Mouse (Mus musculus): ENCODE data around the gene Sox6. TPM values are rescaled to one million over a fixed set of nuclear protein-coding genes. Genes with fewer than 3 reads are reported as not detected.

Gene Sox6
- polyA plus RNA-seq, 1 experiment, result 4.6 TPM

DNA sequence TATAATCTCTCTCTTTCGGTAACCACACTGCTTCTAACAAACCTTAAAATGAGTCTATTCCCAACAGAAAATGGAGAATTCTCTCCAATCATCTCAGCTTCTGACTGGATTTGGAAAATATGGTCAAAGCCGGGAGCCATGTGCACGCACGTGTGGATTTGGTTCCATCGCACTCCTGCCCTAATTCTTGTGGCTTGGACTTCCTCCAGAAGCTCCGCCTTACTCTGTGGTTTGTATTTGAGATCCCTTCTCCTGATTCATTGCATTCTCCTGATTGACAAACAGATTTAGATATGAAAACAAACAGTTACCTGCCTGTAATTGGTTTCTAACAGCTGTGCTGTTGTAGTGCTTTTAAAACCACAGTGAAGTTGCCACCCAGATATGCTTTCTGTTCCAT, 351.9 kb downstream of the Sox6 start:
- no peak for DNase-seq
- WGBS, result 60% methylated on average over 6 of the region's 6 CpGs
- H3K4me1 ChIP-seq (ENCODE audit: control insufficient read depth, insufficient read depth, low read length), result no peaks in the 10 kb centered on the region
- no peak overlapping the region for H3K27ac ChIP-seq (ENCODE audit: insufficient read depth, low read length)
- no peaks in the 10 kb centered on the region for H3K27me3 ChIP-seq (ENCODE audit: control insufficient read depth, insufficient read depth, low read length)
- TF ChIP-seq POLR2A (IDR thresholded peaks at IDR 0.05; ENCODE audit: borderline replicate concordance, insufficient read depth, low read length) (no peak), CTCF (IDR thresholded peaks at IDR 0.05; ENCODE audit: borderline replicate concordance, insufficient read depth, low read depth, low read length) (no peak)
- no peak overlapping the region for H3K4me3 ChIP-seq (replicated peaks; ENCODE audit: insufficient read depth, low read depth, low read length)

DNA sequence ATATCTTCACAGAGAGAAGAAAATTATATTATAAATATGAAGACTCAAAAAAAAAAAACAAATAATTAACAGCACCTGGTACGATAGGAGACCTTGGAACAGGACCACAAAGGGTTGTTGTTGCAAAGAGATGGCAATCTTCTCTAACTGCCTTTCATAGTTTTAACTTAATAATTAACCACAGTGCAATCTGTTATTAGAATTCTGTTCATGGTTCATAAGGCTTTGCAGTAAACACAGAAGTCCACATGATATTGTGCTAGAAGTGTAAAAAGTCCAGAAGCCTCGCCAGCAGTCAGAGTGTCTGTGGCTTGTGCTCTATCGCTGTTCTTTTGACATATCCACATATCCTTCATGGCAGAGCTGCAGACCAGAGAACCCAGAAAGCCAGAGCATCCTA, 354.5 kb downstream of the Sox6 start:
- no peak for TF ChIP-seq POLR2A (IDR thresholded peaks at IDR 0.05; ENCODE audit: borderline replicate concordance, insufficient read depth, low read length)
- H3K4me1 ChIP-seq (ENCODE audit: control insufficient read depth, insufficient read depth, low read length), result no peaks in the 10 kb centered on the region

DNA sequence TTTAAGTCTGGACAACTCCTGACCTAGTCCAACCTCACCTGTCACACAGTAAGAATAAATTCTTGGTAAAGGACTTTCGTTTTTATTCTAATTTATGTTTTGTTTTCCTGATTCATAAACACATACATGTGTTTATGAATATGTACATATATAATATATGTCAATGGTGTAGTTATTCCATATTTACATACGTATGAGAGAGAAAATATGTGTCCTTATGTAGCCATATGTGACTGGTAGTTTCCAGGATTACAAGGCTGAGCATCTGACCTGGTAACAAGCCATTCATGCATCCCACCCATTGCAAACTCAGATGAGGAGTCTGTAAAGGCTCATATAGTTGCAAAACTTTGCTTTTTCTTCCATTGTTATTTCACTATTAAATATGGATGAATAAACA, 366.8 kb downstream of the Sox6 start:
- TF ChIP-seq POLR2A (IDR thresholded peaks at IDR 0.05; ENCODE audit: borderline replicate concordance, insufficient read depth, low read length), result no peak
- no peak for TF ChIP-seq CTCF (IDR thresholded peaks at IDR 0.05; ENCODE audit: borderline replicate concordance, insufficient read depth, low read depth, low read length)
- Histone ChIP-seq H3K27ac (ENCODE audit: insufficient read depth, low read length) (no peak overlapping the region), H3K4me1 (ENCODE audit: control insufficient read depth, insufficient read depth, low read length) (no peaks in the 10 kb centered on the region), H3K27me3 (ENCODE audit: control insufficient read depth, insufficient read depth, low read length) (no peaks in the 10 kb centered on the region), H3K4me3 (replicated peaks; ENCODE audit: insufficient read depth, low read depth, low read length) (no peak overlapping the region)
- no peak for DNase-seq
- WGBS, result 94% methylated on average over 2 of the region's 2 CpGs

More for the DNA sequence above, 354.5 kb downstream of the Sox6 start:
- 95% methylated on average over 3 of the region's 3 CpGs for WGBS
- H3K27me3 ChIP-seq (ENCODE audit: control insufficient read depth, insufficient read depth, low read length), result no peaks in the 10 kb centered on the region
- no peak overlapping the region for H3K27ac ChIP-seq (ENCODE audit: insufficient read depth, low read length)
- DNase-seq, result no peak
- no peak overlapping the region for H3K4me3 ChIP-seq (replicated peaks; ENCODE audit: insufficient read depth, low read depth, low read length)

DNA sequence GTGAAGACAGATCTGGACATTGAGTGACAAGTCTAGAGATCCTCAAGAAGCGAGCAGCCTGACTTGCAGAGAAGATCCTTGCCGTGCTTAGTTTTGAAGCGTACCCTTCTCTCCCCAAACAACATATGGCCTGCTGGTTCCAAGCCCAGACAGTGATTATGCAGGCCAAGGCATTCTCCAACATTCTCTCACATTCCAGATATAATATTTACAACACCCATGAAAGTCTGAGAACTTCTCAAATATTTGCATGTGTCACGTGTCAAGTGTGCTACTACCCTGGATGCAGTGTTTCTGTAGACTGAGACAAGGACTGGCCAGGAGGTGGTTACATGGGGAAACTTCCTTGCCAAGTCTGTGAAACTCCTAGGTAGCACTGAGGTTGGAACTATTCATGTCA, 367.3 kb downstream of the Sox6 start:
- Histone ChIP-seq H3K4me1 (ENCODE audit: control insufficient read depth, insufficient read depth, low read length) (no peaks in the 10 kb centered on the region), H3K27ac (ENCODE audit: insufficient read depth, low read length) (no peak overlapping the region), H3K4me3 (replicated peaks; ENCODE audit: insufficient read depth, low read depth, low read length) (no peak overlapping the region), H3K27me3 (ENCODE audit: control insufficient read depth, insufficient read depth, low read length) (no peaks in the 10 kb centered on the region)
- no peak for DNase-seq
- 28% methylated on average over 4 of the region's 4 CpGs for WGBS
- TF ChIP-seq POLR2A (IDR thresholded peaks at IDR 0.05; ENCODE audit: borderline replicate concordance, insufficient read depth, low read length) (no peak), CTCF (IDR thresholded peaks at IDR 0.05; ENCODE audit: borderline replicate concordance, insufficient read depth, low read depth, low read length) (no peak)

DNA sequence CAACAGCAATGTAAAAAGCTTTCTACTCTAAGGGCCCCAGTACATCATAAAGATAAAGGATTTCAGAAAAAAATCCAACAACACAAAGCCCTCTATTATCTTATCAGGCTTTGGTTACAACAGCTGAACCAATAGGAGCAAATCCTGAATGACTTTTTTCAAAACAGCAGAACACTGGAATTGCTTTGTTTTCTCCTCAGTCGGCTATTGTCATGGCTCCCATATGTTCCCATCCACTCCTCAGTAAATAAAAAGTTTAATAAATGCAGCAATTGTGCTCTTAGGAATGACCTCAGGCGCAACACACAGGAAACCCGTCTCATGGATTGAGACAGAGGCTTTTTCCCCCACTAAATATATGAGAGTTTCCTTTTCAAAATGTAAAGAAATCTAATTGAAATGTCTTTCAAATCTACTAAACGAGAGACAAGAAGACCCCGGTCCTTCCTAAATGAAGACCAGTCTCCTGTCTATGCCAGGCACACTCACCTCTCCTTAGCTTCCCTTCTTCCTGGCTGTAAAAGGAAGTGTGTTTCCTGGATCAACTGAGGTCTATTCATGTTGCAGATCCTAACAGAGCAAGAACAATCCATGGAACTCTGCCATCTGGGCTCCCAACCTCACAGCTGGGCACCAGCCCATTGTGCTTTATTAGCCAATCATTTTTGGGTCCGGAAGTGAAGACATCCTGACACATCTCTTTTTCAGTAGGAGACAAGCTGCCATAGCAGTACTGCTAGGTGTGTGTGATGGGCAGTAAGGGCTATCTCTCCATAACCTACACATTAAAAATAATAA, 369.2 kb downstream of the Sox6 start:
- Histone ChIP-seq H3K27me3 (ENCODE audit: control insufficient read depth, insufficient read depth, low read length) (no peaks in the 10 kb centered on the region), H3K4me3 (replicated peaks; ENCODE audit: insufficient read depth, low read depth, low read length) (no peak overlapping the region), H3K4me1 (ENCODE audit: control insufficient read depth, insufficient read depth, low read length) (no peaks in the 10 kb centered on the region), H3K27ac (ENCODE audit: insufficient read depth, low read length) (no peak overlapping the region)
- TF ChIP-seq POLR2A (IDR thresholded peaks at IDR 0.05; ENCODE audit: borderline replicate concordance, insufficient read depth, low read length) (no peak), CTCF (IDR thresholded peaks at IDR 0.05; ENCODE audit: borderline replicate concordance, insufficient read depth, low read depth, low read length) (no peak)
- 53% methylated on average over 6 of the region's 6 CpGs for WGBS
- DNase-seq, result no peak

DNA sequence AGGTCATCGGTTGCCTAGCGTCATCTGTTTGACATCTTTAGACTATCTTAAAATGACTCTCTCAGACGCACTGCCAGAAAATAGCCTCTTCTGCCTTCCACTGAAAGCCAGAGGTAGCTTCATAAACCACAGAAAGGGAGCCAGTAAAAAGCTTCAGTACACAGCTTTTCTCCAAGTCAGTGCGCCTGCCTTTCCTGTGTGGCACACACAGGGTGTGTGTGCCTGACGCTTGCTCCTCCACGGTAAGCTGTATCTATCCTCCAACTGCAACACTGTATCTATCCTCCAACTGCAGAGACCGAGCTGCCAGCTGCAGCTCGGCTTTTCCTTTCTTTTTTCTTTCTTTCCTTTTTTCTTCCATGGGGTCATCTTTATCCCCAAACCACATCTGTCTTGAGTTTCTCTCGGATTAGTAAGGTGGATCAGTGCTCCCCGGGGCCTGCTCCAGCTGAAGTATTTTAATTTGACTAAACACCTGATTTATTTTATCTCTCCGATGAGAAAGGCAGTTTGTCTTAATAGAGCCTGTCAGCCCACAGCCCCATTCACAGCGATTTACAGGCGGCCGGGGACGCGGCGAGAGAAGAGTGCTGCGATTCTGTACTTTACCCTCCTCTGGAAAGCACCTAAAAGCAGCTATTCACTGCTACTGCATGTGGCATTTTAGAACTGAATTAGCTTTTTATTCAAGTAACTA, 371.8 kb downstream of the Sox6 start:
- no peak for DNase-seq
- Histone ChIP-seq H3K4me1 (ENCODE audit: control insufficient read depth, insufficient read depth, low read length) (no peaks in the 10 kb centered on the region), H3K27me3 (ENCODE audit: control insufficient read depth, insufficient read depth, low read length) (no peaks in the 10 kb centered on the region), H3K27ac (ENCODE audit: insufficient read depth, low read length) (no peak overlapping the region), H3K4me3 (replicated peaks; ENCODE audit: insufficient read depth, low read depth, low read length) (no peak overlapping the region)
- WGBS, result 48% methylated on average over 18 of the region's 18 CpGs
- no peak for TF ChIP-seq POLR2A (IDR thresholded peaks at IDR 0.05; ENCODE audit: borderline replicate concordance, insufficient read depth, low read length)
- TF ChIP-seq CTCF (IDR thresholded peaks at IDR 0.05; ENCODE audit: borderline replicate concordance, insufficient read depth, low read depth, low read length), result no peak

DNA sequence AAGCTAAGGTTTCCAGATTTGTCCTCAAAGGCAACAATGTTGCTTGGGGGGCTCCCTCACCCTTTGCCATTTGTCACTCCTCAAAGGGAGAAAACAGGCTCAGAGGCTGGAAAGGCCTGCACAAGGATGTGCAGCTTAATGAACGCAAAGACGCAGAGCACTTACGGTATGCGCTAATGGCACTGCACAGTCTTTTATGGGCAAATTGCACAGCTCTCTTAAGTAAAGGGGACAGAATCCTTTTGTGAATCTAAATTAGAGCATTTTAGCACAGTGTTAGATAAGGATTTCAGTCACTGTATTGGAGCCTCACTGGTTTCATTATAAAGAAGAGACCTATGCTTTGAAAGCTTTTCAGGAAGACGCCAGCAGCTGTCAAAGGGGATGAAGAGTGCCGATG, 375.2 kb downstream of the Sox6 start:
- TF ChIP-seq POLR2A (IDR thresholded peaks at IDR 0.05; ENCODE audit: borderline replicate concordance, insufficient read depth, low read length), result no peak
- H3K4me1 ChIP-seq (ENCODE audit: control insufficient read depth, insufficient read depth, low read length), result no peaks in the 10 kb centered on the region
- H3K27me3 ChIP-seq (ENCODE audit: control insufficient read depth, insufficient read depth, low read length), result no peaks in the 10 kb centered on the region
- WGBS, result 76% methylated on average over 6 of the region's 6 CpGs
- H3K4me3 ChIP-seq (replicated peaks; ENCODE audit: insufficient read depth, low read depth, low read length), result no peak overlapping the region
- no peak for DNase-seq
- H3K27ac ChIP-seq (ENCODE audit: insufficient read depth, low read length), result no peak overlapping the region

DNA sequence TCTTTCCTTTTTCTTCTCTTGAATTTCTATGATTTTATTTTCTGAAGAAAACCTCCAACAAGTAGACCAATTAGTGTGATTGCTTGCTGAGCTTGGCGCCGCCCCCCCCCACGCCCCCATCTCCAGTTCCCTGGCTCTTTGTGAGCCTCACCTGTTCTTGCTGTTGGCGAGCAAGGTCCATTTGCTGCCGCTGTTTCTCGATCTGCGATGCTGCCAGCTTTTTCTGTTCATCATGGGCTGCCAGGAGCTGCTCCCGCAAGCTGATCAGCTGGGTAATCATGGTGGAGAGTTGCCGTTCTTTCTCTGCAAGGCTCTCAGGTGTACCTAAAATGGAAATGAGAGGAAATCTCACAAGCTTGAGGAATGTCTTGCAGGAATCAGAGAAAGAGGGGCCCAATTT, 376.5 kb downstream of the Sox6 start:
- Histone ChIP-seq H3K27ac (ENCODE audit: insufficient read depth, low read length) (no peak overlapping the region), H3K4me1 (ENCODE audit: control insufficient read depth, insufficient read depth, low read length) (no peaks in the 10 kb centered on the region), H3K4me3 (replicated peaks; ENCODE audit: insufficient read depth, low read depth, low read length) (no peak overlapping the region), H3K27me3 (ENCODE audit: control insufficient read depth, insufficient read depth, low read length) (no peaks in the 10 kb centered on the region)
- 40% methylated on average over 9 of the region's 9 CpGs for WGBS
- TF ChIP-seq CTCF (IDR thresholded peaks at IDR 0.05; ENCODE audit: borderline replicate concordance, insufficient read depth, low read depth, low read length), result no peak
- no peak for TF ChIP-seq POLR2A (IDR thresholded peaks at IDR 0.05; ENCODE audit: borderline replicate concordance, insufficient read depth, low read length)
- no peak for DNase-seq

Measured in cerebellum, adult 2 months (tissue).